Mouse (Mus musculus): Measurements from ENCODE around the gene Igfbp7. TPM values are rescaled to one million over a fixed set of nuclear protein-coding genes. Genes with fewer than 3 reads are reported as not detected.
"Not testable (repeated sequence)": the region's sequence is repeated elsewhere in the genome, so short reads cannot be mapped to it uniquely, and the experiment has no call there.

Gene Igfbp7
- polyA plus RNA-seq, 1 experiment from 2014 or later = 5.1 TPM

DNA sequence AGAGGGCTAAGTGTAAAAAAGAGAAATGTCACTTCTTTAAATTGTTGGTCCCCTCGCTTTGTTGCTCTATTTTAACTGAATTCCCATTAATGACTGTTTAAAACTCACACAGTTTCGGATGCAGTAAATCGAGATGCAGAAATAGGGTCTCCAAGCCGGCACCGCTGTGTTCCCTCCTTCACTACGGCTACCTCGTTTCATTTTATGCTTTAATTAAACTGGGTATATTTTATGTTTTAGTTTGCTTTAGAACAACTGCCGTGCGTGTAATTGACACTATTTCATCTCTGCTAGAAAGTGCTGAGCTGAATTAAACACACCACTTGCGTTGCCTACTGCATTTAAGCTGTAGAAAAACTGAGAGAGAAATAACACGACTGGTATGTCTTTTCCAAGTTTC lies 22.6 kb upstream of the Igfbp7 start:
- H3K36me3 ChIP-seq (replicated peaks) = no peaks in the 10 kb centered on the region
- no peaks in the 10 kb centered on the region for H3K4me1 ChIP-seq
- no peaks in the 10 kb centered on the region for H3K27me3 ChIP-seq (ENCODE audit: poor library complexity, severe bottlenecking)
- no peak overlapping the region for H3K27ac ChIP-seq
- no peaks in the 10 kb centered on the region for H3K9me3 ChIP-seq
- no peak for DNase-seq (ENCODE audit: extremely low spot score, low spot score)
- no peak overlapping the region for H3K4me3 ChIP-seq
- WGBS = 91% methylated on average over 11 of the region's 11 CpGs

GRCm38 (mm10) chr5:77430049-77430448 lies 22.2 kb upstream of the Igfbp7 start:
- Histone ChIP-seq H3K36me3 (replicated peaks) (no peaks in the 10 kb centered on the region), H3K27me3 (ENCODE audit: poor library complexity, severe bottlenecking) (no peaks in the 10 kb centered on the region), H3K4me3 (no peak overlapping the region), H3K4me1 (no peaks in the 10 kb centered on the region), H3K9me3 (no peaks in the 10 kb centered on the region), H3K27ac (no peak overlapping the region)
- DNase-seq (ENCODE audit: extremely low spot score, low spot score) = no peak
- 90% methylated on average over 4 of the region's 4 CpGs for WGBS

DNA sequence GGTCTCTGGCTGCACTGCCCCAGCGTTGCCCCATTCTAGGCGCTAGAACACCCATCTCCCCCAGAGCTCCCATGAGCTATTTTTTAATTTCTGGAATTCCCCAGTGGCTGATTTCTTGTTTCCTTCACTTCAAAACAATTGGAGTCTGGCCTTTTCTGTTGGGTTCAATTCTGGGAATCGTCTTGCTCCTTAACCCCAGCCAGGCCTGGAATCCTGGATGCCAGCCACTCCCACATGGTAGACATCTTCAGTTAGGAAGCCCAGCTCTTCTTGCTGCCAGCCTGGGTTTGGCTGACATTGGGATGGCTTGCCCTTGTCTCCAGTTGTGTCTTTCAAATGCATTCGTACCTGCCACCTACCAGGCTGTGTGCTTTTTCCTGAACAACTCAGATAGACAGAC lies 20.7 kb upstream of the Igfbp7 start:
- Histone ChIP-seq H3K4me1 (no peaks in the 10 kb centered on the region), H3K9me3 (no peaks in the 10 kb centered on the region)
- WGBS = 81% methylated on average over 4 of the region's 4 CpGs

GRCm38 (mm10) chr5:77427986-77428385 lies 20.1 kb upstream of the Igfbp7 start:
- peaks cover under 1% of the 10 kb centered on the region; the same call in 1 of the 2 replicates for H3K9me3 ChIP-seq
- DNase-seq (ENCODE audit: extremely low spot score, low spot score) = no peak
- no peaks in the 10 kb centered on the region for H3K27me3 ChIP-seq (ENCODE audit: poor library complexity, severe bottlenecking)
- WGBS = 94% methylated on average over 5 of the region's 5 CpGs
- H3K27ac ChIP-seq = no peak overlapping the region
- H3K36me3 ChIP-seq (replicated peaks) = no peaks in the 10 kb centered on the region
- H3K4me3 ChIP-seq = no peak overlapping the region
- H3K4me1 ChIP-seq = no peaks in the 10 kb centered on the region

More for the DNA sequence above, 20.7 kb upstream of the Igfbp7 start:
- no peak for DNase-seq (ENCODE audit: extremely low spot score, low spot score)
- Histone ChIP-seq H3K36me3 (replicated peaks) (no peaks in the 10 kb centered on the region), H3K27ac (no peak overlapping the region), H3K4me3 (no peak overlapping the region), H3K27me3 (ENCODE audit: poor library complexity, severe bottlenecking) (no peaks in the 10 kb centered on the region)

DNA sequence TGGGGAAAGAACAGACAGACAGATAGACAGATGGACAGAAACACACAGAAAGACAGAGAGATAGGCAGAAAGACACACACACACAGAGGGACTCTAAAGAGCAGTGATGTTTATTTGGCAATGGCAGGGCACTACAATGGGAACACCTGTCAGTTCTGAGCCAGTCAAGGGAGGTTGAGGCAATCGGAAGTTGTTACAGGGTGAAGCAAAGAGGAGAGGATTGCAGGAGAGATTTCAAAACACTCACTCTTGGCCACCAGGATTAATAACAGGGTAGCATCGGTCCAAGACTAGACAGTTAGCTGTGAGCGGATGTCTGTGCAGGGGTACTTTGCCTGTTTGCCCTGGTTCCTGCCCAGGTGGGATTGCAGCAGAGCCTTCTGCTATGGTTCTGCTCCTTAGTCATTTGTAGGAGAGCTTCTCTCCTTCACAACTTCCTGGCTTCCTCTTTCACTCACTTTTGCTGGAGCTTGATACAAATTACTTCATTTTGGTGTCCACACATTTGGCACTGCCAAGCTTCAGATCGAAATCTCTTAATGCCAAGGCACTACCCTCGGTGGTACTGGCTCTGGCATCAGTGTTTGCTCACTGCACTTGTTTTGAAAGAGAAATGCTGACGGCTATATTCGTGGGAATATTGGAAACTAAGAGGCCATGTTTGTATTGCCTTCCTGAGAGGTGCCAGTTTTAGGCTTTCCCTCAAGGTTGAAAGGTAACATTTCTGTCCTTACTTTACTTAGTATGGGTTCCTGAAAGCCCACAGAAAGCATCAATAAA lies 18.1 kb upstream of the Igfbp7 start:
- Histone ChIP-seq H3K9me3 (peaks cover 3% of the 10 kb centered on the region; the same call in 1 of the 2 replicates), H3K27me3 (ENCODE audit: poor library complexity, severe bottlenecking) (no peaks in the 10 kb centered on the region), H3K36me3 (replicated peaks) (no peaks in the 10 kb centered on the region), H3K27ac (no peak overlapping the region), H3K4me1 (no peaks in the 10 kb centered on the region), H3K4me3 (no peak overlapping the region)
- DNase-seq (ENCODE audit: extremely low spot score, low spot score) = no peak
- WGBS = 79% methylated on average over 7 of the region's 7 CpGs

DNA sequence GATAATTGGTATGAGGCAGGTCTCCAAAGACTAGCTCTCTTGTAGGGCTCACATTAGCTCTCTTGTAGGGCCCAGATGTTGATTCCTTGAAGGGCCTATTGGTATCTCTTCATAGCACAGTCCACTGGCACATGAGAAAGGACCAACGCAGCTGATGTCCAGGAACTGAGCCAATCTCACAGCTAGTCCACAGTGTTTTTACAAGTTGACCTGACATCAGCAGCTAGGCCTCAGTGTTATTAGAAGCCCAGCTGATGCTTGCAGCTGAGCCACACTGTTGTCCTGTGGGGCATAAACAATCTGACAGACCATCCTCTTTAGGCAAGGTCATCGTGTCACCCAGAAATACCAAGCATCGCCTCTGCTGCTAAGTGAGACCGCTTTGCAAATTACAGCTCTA lies 11.7 kb upstream of the Igfbp7 start:
- WGBS = 78% methylated on average over 4 of the region's 4 CpGs
- H3K27ac ChIP-seq; H3K9me3 ChIP-seq; H3K4me1 ChIP-seq; DNase-seq (ENCODE audit: extremely low spot score, low spot score); H3K36me3 ChIP-seq (replicated peaks); H3K4me3 ChIP-seq; H3K27me3 ChIP-seq (ENCODE audit: poor library complexity, severe bottlenecking): not testable (repeated sequence)

DNA sequence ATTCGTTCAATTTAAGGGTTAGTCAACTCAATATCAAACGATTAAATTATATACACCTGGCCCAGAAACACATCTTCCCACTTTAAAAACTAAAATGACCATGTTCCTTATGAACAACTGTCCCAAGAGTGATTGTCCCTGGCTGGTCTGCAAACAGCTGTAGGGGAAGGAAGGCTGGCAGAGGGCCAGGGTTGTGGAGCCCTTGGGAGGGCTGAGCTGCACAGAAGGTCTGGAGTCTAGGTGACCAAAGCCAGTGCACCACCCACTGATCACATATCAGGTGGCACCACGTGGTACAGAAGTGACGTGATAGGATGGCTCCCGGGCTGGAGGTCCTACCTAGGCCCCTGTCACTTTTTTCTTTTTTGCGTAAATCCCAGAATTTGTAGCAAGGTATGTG lies 8.2 kb upstream of the Igfbp7 start:
- no peak for DNase-seq (ENCODE audit: extremely low spot score, low spot score)
- no peaks in the 10 kb centered on the region for H3K27me3 ChIP-seq (ENCODE audit: poor library complexity, severe bottlenecking)
- no peak overlapping the region for H3K27ac ChIP-seq
- 0 out of 2 replicates have a peak, but pooled peaks cover 3% of the 10 kb centered on the region for H3K9me3 ChIP-seq
- no peak overlapping the region for H3K4me3 ChIP-seq
- WGBS = 84% methylated on average over 6 of the region's 6 CpGs
- no peaks in the 10 kb centered on the region for H3K36me3 ChIP-seq (replicated peaks)
- no peaks in the 10 kb centered on the region for H3K4me1 ChIP-seq

DNA sequence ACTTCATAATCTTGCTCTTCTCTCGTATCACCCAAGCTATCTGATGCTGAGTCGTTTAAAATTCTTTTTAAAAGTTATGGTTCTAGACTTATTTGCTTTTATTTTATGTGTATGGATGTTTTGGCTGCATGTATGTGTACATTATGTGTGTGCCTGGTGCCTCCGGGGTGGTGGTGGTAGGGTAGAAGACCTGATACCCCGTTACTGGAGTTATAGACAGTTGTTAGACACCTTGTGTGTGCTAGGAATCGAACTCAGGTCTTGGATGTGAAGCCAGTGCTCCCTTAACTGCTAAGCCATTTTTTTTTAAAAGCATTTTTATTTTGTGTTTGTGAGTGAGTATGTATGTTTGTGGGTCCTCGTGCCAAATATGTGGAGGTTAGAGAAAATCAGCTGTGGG lies 689 bp upstream of the Igfbp7 start:
- Histone ChIP-seq H3K27me3 (ENCODE audit: poor library complexity, severe bottlenecking) (peaks cover 47% of the 10 kb centered on the region), H3K4me1 (peaks cover 10% of the 10 kb centered on the region), H3K36me3 (replicated peaks) (no peaks in the 10 kb centered on the region), H3K27ac (no peak overlapping the region), H3K9me3 (peaks cover 5% of the 10 kb centered on the region; the same call in 1 of the 2 replicates), H3K4me3 (no peak overlapping the region)
- 90% methylated on average over 6 of the region's 6 CpGs for WGBS
- DNase-seq (ENCODE audit: extremely low spot score, low spot score) = no peak

GRCm38 (mm10) chr5:77406371-77406871 lies 1.4 kb downstream of the Igfbp7 start:
- Histone ChIP-seq H3K36me3 (replicated peaks) (no peaks in the 10 kb centered on the region), H3K27me3 (ENCODE audit: poor library complexity, severe bottlenecking) (peaks cover 53% of the 10 kb centered on the region), H3K4me3 (no peak overlapping the region), H3K4me1 (peaks cover 10% of the 10 kb centered on the region), H3K27ac (no peak overlapping the region), H3K9me3 (peaks cover 5% of the 10 kb centered on the region; the same call in 1 of the 2 replicates)
- DNase-seq (ENCODE audit: extremely low spot score, low spot score) = no peak
- 68% methylated on average over 5 of the region's 5 CpGs for WGBS

- Histone ChIP-seq H3K27ac (no peak overlapping the region), H3K9me3 (peaks cover 5% of the 10 kb centered on the region; the same call in 1 of the 2 replicates), H3K27me3 (ENCODE audit: poor library complexity, severe bottlenecking) (peaks cover 57% of the 10 kb centered on the region), H3K4me3 (no peak overlapping the region), H3K4me1 (peaks cover 10% of the 10 kb centered on the region), H3K36me3 (replicated peaks) (no peaks in the 10 kb centered on the region)
- WGBS = 70% methylated on average over 5 of the region's 5 CpGs
- no peak for DNase-seq (ENCODE audit: extremely low spot score, low spot score)
Measured at GRCm38 (mm10) chr5:77405455-77406057, 2.3 kb downstream of the Igfbp7 start.

- H3K9me3 ChIP-seq = peaks cover 5% of the 10 kb centered on the region; the same call in 1 of the 2 replicates
- no peak for DNase-seq (ENCODE audit: extremely low spot score, low spot score)
- no peak overlapping the region for H3K4me3 ChIP-seq
- no peak overlapping the region for H3K27ac ChIP-seq
- peaks cover 14% of the 10 kb centered on the region for H3K4me1 ChIP-seq
- 83% methylated on average over 10 of the region's 10 CpGs for WGBS
- no peaks in the 10 kb centered on the region for H3K36me3 ChIP-seq (replicated peaks)
- H3K27me3 ChIP-seq (ENCODE audit: poor library complexity, severe bottlenecking) = peaks cover 57% of the 10 kb centered on the region
Measured at GRCm38 (mm10) chr5:77404941-77405340, 2.9 kb downstream of the Igfbp7 start.

DNA sequence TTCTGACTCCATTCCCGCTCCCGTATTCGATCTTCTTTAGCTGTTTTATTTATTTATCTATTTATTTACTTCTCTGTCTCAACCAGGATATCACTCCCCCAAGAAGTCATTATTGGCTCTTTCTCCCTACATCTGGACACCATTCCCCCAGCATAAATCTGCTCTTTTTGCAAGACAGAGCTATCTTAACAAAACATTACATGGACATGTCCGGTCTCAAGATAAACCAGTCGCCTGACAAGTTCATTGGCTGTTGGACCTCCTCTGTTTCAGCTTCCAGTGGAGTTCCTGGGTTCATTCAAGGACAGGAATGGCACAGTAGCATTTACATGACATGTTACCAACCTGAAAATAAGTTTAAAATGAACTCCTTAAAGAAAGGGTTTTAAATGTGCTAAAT lies 4.9 kb downstream of the Igfbp7 start:
- peaks cover 54% of the 10 kb centered on the region for H3K27me3 ChIP-seq (ENCODE audit: poor library complexity, severe bottlenecking)
- H3K4me3 ChIP-seq = no peak overlapping the region
- peaks cover 26% of the 10 kb centered on the region for H3K4me1 ChIP-seq
- 90% methylated on average over 5 of the region's 5 CpGs for WGBS
- H3K9me3 ChIP-seq = peaks cover 5% of the 10 kb centered on the region; the same call in 1 of the 2 replicates
- H3K27ac ChIP-seq = no peak overlapping the region
- no peaks in the 10 kb centered on the region for H3K36me3 ChIP-seq (replicated peaks)
- no peak for DNase-seq (ENCODE audit: extremely low spot score, low spot score)

DNA sequence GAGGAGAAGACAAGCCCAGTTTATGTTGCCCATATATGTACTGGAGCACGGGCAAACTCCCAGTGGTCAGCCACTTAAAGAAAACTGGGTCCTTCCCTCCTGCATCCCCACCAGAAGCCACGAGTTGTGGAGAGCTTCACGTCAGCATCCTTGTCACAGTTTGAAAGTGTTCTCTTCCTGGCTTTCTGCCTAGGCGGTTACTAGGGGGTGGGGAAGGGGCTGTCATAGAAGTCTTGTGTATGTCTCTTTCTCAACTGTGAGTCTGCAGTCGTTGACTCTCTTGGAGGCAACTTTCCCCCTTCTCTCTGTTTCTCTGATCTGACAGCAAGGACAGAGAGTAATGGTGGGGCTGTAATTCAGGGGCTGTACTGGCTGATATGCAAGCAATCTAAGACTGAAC lies 5.7 kb downstream of the Igfbp7 start:
- peaks cover 26% of the 10 kb centered on the region for H3K4me1 ChIP-seq
- WGBS = 84% methylated on average over 5 of the region's 5 CpGs
- H3K27ac ChIP-seq = no peak overlapping the region
- no peaks in the 10 kb centered on the region for H3K36me3 ChIP-seq (replicated peaks)
- H3K9me3 ChIP-seq = peaks cover 5% of the 10 kb centered on the region; the same call in 1 of the 2 replicates
- peaks cover 47% of the 10 kb centered on the region for H3K27me3 ChIP-seq (ENCODE audit: poor library complexity, severe bottlenecking)
- no peak overlapping the region for H3K4me3 ChIP-seq
- DNase-seq (ENCODE audit: extremely low spot score, low spot score) = no peak

All from forebrain, embryonic 10.5 days (tissue).